Mouse (Mus musculus) lung, embryonic 15.5 days (tissue): Measurements from ENCODE around the gene A4galt. TPM values are rescaled to one million over a fixed set of nuclear protein-coding genes. Genes with fewer than 3 reads are reported as not detected.

ENCODE experiments used
- ATAC-seq: fragments of 200-750 bp; cut with Nextera tagmentation; 2 replicates; pipeline ENCODE4 v1.8.0; 2017; ENCODE audit warnings: moderate number of reproducible peaks, borderline replicate concordance; ENCODE audit not compliant: low FRiP score, low TSS enrichment; ENCODE audit errors: extremely low read depth
- H3K27ac ChIP-seq: fragments of 300-500 bp; sonication (generic); 2 replicates; pipeline ENCODE4 v1.5.1; 2015; ENCODE audit warnings: moderate library complexity, mild to moderate bottlenecking, inconsistent platforms
- H3K27me3 ChIP-seq: fragments of 300-500 bp; sonication (generic); 2 replicates; pipeline ENCODE4 v1.6.1; 2015; ENCODE audit warnings: inconsistent platforms
- H3K36me3 ChIP-seq: fragments of 300-500 bp; sonication (generic); 2 replicates; pipeline ENCODE4 v1.6.1; 2015; ENCODE audit warnings: inconsistent platforms
- H3K4me1 ChIP-seq: fragments of 300-500 bp; sonication (generic); 2 replicates; pipeline ENCODE4 v1.6.1; 2015; ENCODE audit warnings: inconsistent platforms
- H3K4me2 ChIP-seq: fragments of 300-500 bp; sonication (generic); 2 replicates; pipeline ENCODE4 v1.6.1; 2015; ENCODE audit warnings: inconsistent platforms, mild to moderate bottlenecking, moderate library complexity
- H3K4me3 ChIP-seq: fragments of 300-500 bp; sonication (generic); 2 replicates; pipeline ENCODE4 v1.5.1; 2015; ENCODE audit warnings: mild to moderate bottlenecking, inconsistent platforms
- H3K9ac ChIP-seq: fragments of 300-500 bp; sonication (generic); 2 replicates; pipeline ENCODE4 v1.6.1; 2015; ENCODE audit warnings: inconsistent platforms
- H3K9me3 ChIP-seq: fragments of 300-500 bp; sonication (generic); 2 replicates; pipeline ENCODE4 v1.6.1; 2016; ENCODE audit warnings: inconsistent platforms
- WGBS: fragments of 180-500 bp; shearing (Covaris S2); methylation state at CpG from one replicate; pipeline ENCODE4 v1.1.7; 2015; 5-methylcytosine and 5-hydroxymethylcytosine counted together
- polyA plus RNA-seq: library from polyadenylated mRNA; unstranded; fragments of >200 nt; fragmentation: Nextera tagmentation; extraction: Ambion mirVana; gene quantifications from 2 replicates; pipeline ENCODE4 v1.2.1, GENCODE M21; 2015

The A4galt gene
- polyA plus RNA-seq, 1 experiment from 2014 or later: 3.6 TPM

DNA sequence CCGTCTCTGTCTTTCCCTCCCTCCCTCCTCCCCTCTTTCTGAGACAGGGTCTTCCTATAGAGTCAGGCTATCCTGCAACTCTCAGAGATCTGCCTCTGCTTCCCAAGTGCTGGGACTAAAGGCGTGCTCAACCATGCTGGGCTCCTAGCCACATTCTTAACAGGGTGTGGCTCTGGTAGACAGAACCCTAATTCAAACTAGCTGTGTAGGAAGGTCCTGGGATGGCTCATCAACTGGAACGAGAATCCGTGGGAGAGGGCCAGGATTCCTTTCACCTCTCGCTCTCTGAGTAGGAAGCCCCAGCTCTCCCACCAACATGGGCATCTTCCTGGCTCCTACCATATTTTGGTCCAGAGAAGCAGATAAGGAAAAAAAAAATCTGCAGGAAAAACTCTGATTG, 69.2 kb downstream of the A4galt start:
- no peak for ATAC-seq
- 57% methylated on average over 5 of the region's 5 CpGs for WGBS
- no peak overlapping the region for H3K27ac ChIP-seq

DNA sequence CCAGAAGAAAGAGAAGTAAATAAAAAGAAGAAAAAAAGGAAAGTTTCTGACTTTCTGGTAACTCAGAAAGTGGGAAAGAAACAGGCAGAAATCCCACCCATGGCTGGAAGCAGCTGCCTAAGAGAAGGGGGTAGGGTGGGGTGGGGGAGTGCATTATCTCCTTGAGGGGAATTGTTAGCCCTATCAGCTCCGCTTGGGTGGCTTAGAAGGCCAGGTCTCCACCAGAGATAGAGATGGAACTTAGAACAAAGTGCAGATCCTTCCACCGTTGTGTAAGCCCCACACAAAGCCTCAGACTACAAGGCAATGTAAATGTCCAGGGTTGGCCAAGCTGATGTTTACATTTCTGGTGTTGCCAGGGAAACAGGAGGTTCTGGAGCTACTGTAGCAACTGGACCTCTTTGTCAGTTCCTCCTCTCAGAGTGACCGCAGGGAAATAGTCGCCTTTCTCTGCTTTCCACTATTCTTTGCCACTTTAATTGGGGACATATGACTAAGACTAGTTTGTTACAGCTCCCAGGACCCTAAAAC, 69.7 kb downstream of the A4galt start:
- 35% methylated on average over 4 of the region's 4 CpGs for WGBS
- Histone ChIP-seq H3K36me3 (no peaks in the 10 kb centered on the region), H3K4me1 (0 out of 2 replicates have a peak, but pooled peaks cover 6% of the 10 kb centered on the region), H3K4me2 (no peak overlapping the region), H3K9me3 (no peaks in the 10 kb centered on the region), H3K4me3 (no peak overlapping the region), H3K9ac (no peak overlapping the region), H3K27ac (no peak overlapping the region), H3K27me3 (no peaks in the 10 kb centered on the region)
- ATAC-seq: no peak

More for the DNA sequence above, 69.2 kb downstream of the A4galt start:
- Histone ChIP-seq H3K4me1 (0 out of 2 replicates have a peak, but pooled peaks cover 6% of the 10 kb centered on the region), H3K9me3 (no peaks in the 10 kb centered on the region), H3K4me2 (no peak overlapping the region), H3K9ac (no peak overlapping the region), H3K27me3 (no peaks in the 10 kb centered on the region), H3K4me3 (no peak overlapping the region), H3K36me3 (no peaks in the 10 kb centered on the region)

DNA sequence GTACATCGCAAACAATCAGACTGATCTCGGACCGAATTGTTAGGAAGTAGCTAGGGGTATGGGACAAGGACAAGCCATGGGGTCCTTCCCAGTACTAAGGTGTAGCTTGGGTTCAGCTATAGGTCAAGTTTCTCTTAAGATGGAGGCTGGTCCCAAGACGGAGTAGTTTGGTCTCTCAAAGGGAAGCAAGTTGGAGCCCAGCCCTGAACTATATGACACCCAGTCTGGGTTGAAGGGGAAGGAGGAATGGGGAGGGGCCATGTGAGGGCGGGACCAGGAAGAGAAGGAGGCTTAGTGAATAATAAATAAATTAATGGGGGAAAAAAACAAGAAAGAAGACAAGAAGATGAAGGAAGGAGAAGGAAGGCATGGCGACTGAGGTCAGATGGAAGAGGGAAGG, 71.6 kb downstream of the A4galt start:
- Histone ChIP-seq H3K9ac (no peak overlapping the region), H3K9me3 (no peaks in the 10 kb centered on the region), H3K27me3 (no peaks in the 10 kb centered on the region), H3K36me3 (no peaks in the 10 kb centered on the region), H3K27ac (no peak overlapping the region), H3K4me3 (no peak overlapping the region), H3K4me1 (0 out of 2 replicates have a peak, but pooled peaks cover 6% of the 10 kb centered on the region), H3K4me2 (no peak overlapping the region)
- ATAC-seq: no peak
- 80% methylated on average over 6 of the region's 6 CpGs for WGBS

Other genes with a start within 250 kb of the A4galt start
- 3.5 and 3.8 TPM in 2 replicates for gene Nfam1, start 218.5 kb downstream of the A4galt start, polyA plus RNA-seq
- 61.9 TPM in 2 replicates for gene Serhl, start 162.3 kb downstream of the A4galt start, polyA plus RNA-seq
- 56.1 and 64.7 TPM in 2 replicates for gene Rrp7a, start 129.0 kb downstream of the A4galt start, polyA plus RNA-seq
- gene Poldip3, start 102.4 kb downstream of the A4galt start, polyA plus RNA-seq: 139 and 140 TPM in 2 replicates
- 139 and 155 TPM in 2 replicates for gene Cyb5r3, start 79.2 kb downstream of the A4galt start, polyA plus RNA-seq
- 38.3 and 43.9 TPM in 2 replicates for gene Arfgap3, start 98.5 kb upstream of the A4galt start, polyA plus RNA-seq
- 68.1 and 70.9 TPM in 2 replicates for gene Pacsin2, start 212.8 kb upstream of the A4galt start, polyA plus RNA-seq